Mouse (Mus musculus) heart, embryonic 14.5 days (tissue): ENCODE data around the gene Arl15. TPM values are rescaled to one million over a fixed set of nuclear protein-coding genes. Genes with fewer than 3 reads are reported as not detected.

Experiments used
- ATAC-seq: fragments of 200-750 bp; cut with Nextera tagmentation; 2 replicates; pipeline ENCODE4 v1.8.0; 2017; ENCODE audit warnings: low read depth, moderate TSS enrichment; ENCODE audit not compliant: insufficient number of reproducible peaks, insufficient read depth, low FRiP score
- H3K27ac ChIP-seq, 2 experiments: fragments of 200-500 bp in 1 of 2; fragments of 300-500 bp in 1 of 2; sonication (generic) in 1 of 2; replicated peaks in 1 of 2; 2 replicates each; pipeline ENCODE4 v1.5.1; 2012 to 2014; ENCODE audit warnings: low read depth in 2 of 2, low read length in 2 of 2, control low read depth in 1 of 2, mild to moderate bottlenecking in 1 of 2, mixed read lengths in 1 of 2; ENCODE audit not compliant: control insufficient read depth in 1 of 2, insufficient read depth in 1 of 2
- H3K27me3 ChIP-seq: fragments of 300-500 bp; sonication (generic); 2 replicates; pipeline ENCODE4 v1.6.1; 2014; ENCODE audit warnings: mild to moderate bottlenecking, low read length, control low read depth; ENCODE audit not compliant: control insufficient read depth, insufficient read depth
- H3K36me3 ChIP-seq: fragments of 300-500 bp; sonication (generic); 2 replicates; pipeline ENCODE4 v1.6.1; 2014; ENCODE audit warnings: mild to moderate bottlenecking, control low read depth, low read length, mixed read lengths; ENCODE audit not compliant: control insufficient read depth, insufficient read depth
- H3K4me1 ChIP-seq, 2 experiments: fragments of 200-500 bp in 1 of 2; fragments of 300-500 bp in 1 of 2; sonication (generic) in 1 of 2; 2 replicates each; pipeline ENCODE4 v1.6.1; 2012 to 2014; ENCODE audit warnings: low read length in 2 of 2, control low read depth in 1 of 2, mixed read lengths in 1 of 2; ENCODE audit not compliant: control insufficient read depth in 2 of 2, insufficient read depth in 2 of 2
- H3K4me2 ChIP-seq: fragments of 300-500 bp; sonication (generic); 2 replicates; pipeline ENCODE4 v1.6.1; 2014; ENCODE audit warnings: mild to moderate bottlenecking, low read length
- H3K4me3 ChIP-seq, 2 experiments: fragments of 200-500 bp in 1 of 2; fragments of 300-500 bp in 1 of 2; sonication (generic) in 1 of 2; 2 replicates each; pipeline ENCODE4 v1.5.1; 2012 to 2014; ENCODE audit warnings: low read length in 2 of 2, mild to moderate bottlenecking in 2 of 2, control low read depth in 1 of 2, low read depth in 1 of 2, moderate library complexity in 1 of 2; ENCODE audit not compliant: control insufficient read depth in 1 of 2, insufficient read depth in 1 of 2
- H3K9ac ChIP-seq: fragments of 300-500 bp; sonication (generic); 2 replicates; pipeline ENCODE4 v1.6.1; 2014; ENCODE audit warnings: mild to moderate bottlenecking, low read length
- H3K9me3 ChIP-seq: fragments of 300-500 bp; sonication (generic); 2 replicates; pipeline ENCODE4 v1.6.1; 2016; ENCODE audit warnings: low read length, control low read depth; ENCODE audit not compliant: control insufficient read depth
- WGBS: fragments of 180-500 bp; shearing (Covaris S2); extraction: QIAGEN DNeasy Blood & Tissue Kit; methylation state at CpG from one replicate; pipeline ENCODE4 v1.1.7; 2014; 5-methylcytosine and 5-hydroxymethylcytosine counted together
- polyA plus RNA-seq: library from polyadenylated mRNA; unstranded; fragments of >200 nt; fragmentation: Nextera tagmentation; extraction: Ambion mirVana; gene quantifications from 2 replicates; pipeline ENCODE4 v1.2.1, GENCODE M21; 2014

The Arl15 gene
- polyA plus RNA-seq, 1 experiment from 2014 or later, result 8.3 TPM

- WGBS, result 58% methylated on average over 12 of the region's 12 CpGs
- H3K27me3 ChIP-seq, result no peaks in the 10 kb centered on the region
- no peaks in the 10 kb centered on the region for H3K36me3 ChIP-seq
- H3K4me3 ChIP-seq, result no peak overlapping the region
- no peak overlapping the region for H3K4me2 ChIP-seq
- H3K9ac ChIP-seq, result no peak overlapping the region
- peaks cover 0 to 8% of the 10 kb centered on the region in 2 experiments; a peak in 3 of 4 replicates for H3K4me1 ChIP-seq
- no peak for ATAC-seq
- H3K27ac ChIP-seq, result no peak overlapping the region
- H3K9me3 ChIP-seq, result no peaks in the 10 kb centered on the region
Measured at GRCm38 (mm10) chr13:114166439-114167183, 372.3 kb downstream of the Arl15 start.

GRCm38 (mm10) chr13:114170061-114170460 is 375.8 kb downstream of the Arl15 start:
- no peaks in the 10 kb centered on the region for H3K9me3 ChIP-seq
- no peak overlapping the region for H3K4me3 ChIP-seq
- H3K27ac ChIP-seq, result no peak overlapping the region
- ATAC-seq, result no peak
- no peaks in the 10 kb centered on the region for H3K27me3 ChIP-seq
- 58% methylated on average over 5 of the region's 5 CpGs for WGBS
- H3K4me1 ChIP-seq, result no peaks in the 10 kb centered on the region
- no peak overlapping the region for H3K9ac ChIP-seq
- H3K36me3 ChIP-seq, result no peaks in the 10 kb centered on the region
- H3K4me2 ChIP-seq, result no peak overlapping the region

GRCm38 (mm10) chr13:114171465-114171864 is 377.2 kb downstream of the Arl15 start:
- 78% methylated on average over 5 of the region's 5 CpGs for whole genome bisulfite sequencing
- H3K9me3 ChIP-seq, result no peaks in the 10 kb centered on the region
- no peak overlapping the region for H3K4me2 ChIP-seq
- no peak overlapping the region for H3K27ac ChIP-seq
- no peak overlapping the region for H3K9ac ChIP-seq
- no peaks in the 10 kb centered on the region for H3K27me3 ChIP-seq
- no peaks in the 10 kb centered on the region for H3K36me3 ChIP-seq
- ATAC-seq, result no peak
- no peaks in the 10 kb centered on the region for H3K4me1 ChIP-seq
- no peak overlapping the region for H3K4me3 ChIP-seq

- no peak overlapping the region for H3K4me3 ChIP-seq
- H3K9me3 ChIP-seq, result no peaks in the 10 kb centered on the region
- 89% methylated on average over 7 of the region's 7 CpGs for WGBS
- H3K4me1 ChIP-seq, result no peaks in the 10 kb centered on the region
- no peak for ATAC-seq
- no peak overlapping the region for H3K9ac ChIP-seq
- no peak overlapping the region for H3K4me2 ChIP-seq
- no peaks in the 10 kb centered on the region for H3K36me3 ChIP-seq
- H3K27me3 ChIP-seq, result no peaks in the 10 kb centered on the region
- H3K27ac ChIP-seq, result no peak overlapping the region
Measured at GRCm38 (mm10) chr13:114188107-114188506, 393.8 kb downstream of the Arl15 start.

- H3K9ac ChIP-seq, result no peak overlapping the region
- no peak for ATAC-seq
- H3K36me3 ChIP-seq, result no peaks in the 10 kb centered on the region
- 87% methylated on average over 7 of the region's 7 CpGs for WGBS
- no peak overlapping the region for H3K27ac ChIP-seq
- H3K4me1 ChIP-seq, result no peaks in the 10 kb centered on the region
- H3K4me2 ChIP-seq, result no peak overlapping the region
- H3K27me3 ChIP-seq, result no peaks in the 10 kb centered on the region
- no peak overlapping the region for H3K4me3 ChIP-seq
- no peaks in the 10 kb centered on the region for H3K9me3 ChIP-seq
Measured at GRCm38 (mm10) chr13:114188801-114189200, 394.5 kb downstream of the Arl15 start.

DNA sequence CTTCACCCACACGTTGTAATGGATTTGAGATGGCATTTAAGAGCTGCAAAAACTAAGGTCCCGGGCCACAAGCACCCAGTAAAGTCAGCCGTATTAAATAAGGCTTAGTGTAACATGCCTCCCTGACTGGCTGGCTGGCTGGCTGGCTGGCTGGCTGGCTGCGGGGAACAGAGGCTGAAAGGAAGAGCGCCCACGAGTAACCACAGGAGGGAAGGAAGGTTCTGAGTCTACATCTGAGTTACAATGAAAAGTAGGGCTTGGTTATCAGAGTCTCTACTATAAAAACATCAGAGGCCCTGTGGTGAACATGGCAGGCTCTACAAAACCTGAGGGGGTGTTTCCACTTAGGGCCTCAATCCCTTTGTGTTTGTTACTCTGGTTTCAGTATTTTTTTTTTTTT is 395.1 kb downstream of the Arl15 start:
- Histone ChIP-seq H3K4me2 (no peak overlapping the region), H3K36me3 (no peaks in the 10 kb centered on the region), H3K9me3 (no peaks in the 10 kb centered on the region), H3K27ac (no peak overlapping the region), H3K4me1 (no peaks in the 10 kb centered on the region), H3K27me3 (no peaks in the 10 kb centered on the region), H3K9ac (no peak overlapping the region), H3K4me3 (no peak overlapping the region)
- WGBS, result 68% methylated on average over 6 of the region's 6 CpGs
- no peak for ATAC-seq

DNA sequence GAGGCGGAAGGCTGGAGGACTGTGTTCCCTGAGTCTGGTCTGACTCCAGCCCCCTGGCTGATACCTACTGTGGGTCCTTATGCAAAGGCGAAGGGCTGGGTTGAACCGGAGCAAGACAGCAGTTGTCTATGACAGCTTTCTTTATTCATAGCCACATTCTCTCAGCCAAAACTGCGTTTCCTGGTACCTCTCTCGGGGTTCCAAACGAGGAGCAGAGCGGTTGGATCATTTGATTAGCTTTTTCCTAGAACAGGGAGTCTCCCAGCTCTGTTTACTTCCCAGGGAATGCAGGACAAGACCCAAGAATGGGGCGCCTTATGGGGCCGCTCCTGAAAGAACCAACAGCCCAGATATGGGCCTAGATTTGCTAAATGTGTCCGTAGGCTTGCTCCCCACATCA is 396.6 kb downstream of the Arl15 start:
- Histone ChIP-seq H3K36me3 (no peaks in the 10 kb centered on the region), H3K27ac (no peak overlapping the region), H3K27me3 (no peaks in the 10 kb centered on the region), H3K4me2 (no peak overlapping the region), H3K9me3 (no peaks in the 10 kb centered on the region), H3K9ac (no peak overlapping the region), H3K4me1 (no peaks in the 10 kb centered on the region), H3K4me3 (no peak overlapping the region)
- no peak for ATAC-seq
- 84% methylated on average over 10 of the region's 10 CpGs for WGBS

DNA sequence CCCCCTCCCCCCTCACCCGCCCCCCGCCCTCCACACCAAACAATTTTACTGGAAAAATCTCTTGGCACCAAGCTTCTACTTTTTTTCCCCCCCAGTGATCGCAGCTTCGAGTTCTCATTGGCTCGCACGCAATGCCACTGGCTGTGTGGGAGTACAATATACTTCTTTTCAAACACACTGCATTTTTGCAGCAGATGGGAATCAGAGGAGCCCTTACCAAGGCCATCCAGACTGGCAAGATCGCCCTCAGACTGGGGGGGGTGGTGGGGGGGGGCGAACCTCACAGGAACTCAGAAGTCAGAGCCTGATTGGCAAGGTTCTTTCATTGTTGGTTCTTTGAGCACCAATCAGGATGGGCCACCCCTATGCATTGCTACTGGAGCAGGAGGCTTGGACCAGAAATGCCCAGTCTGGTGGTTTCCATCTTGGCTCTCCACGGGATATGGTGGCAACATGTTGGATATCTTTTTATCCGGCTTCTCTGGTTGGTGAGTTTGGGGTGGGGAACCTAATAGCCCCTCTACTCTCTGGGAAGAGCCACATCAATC is 404.0 kb downstream of the Arl15 start:
- H3K9me3 ChIP-seq, result no peaks in the 10 kb centered on the region
- no peak for ATAC-seq
- no peak overlapping the region for H3K4me3 ChIP-seq
- no peaks in the 10 kb centered on the region for H3K27me3 ChIP-seq
- no peaks in the 10 kb centered on the region for H3K4me1 ChIP-seq
- H3K9ac ChIP-seq, result no peak overlapping the region
- no peaks in the 10 kb centered on the region for H3K36me3 ChIP-seq
- no peak overlapping the region for H3K27ac ChIP-seq
- WGBS, result 84% methylated on average over 10 of the region's 10 CpGs
- no peak overlapping the region for H3K4me2 ChIP-seq
